Mouse (Mus musculus): ENCODE results near the gene Med27.

DNA sequence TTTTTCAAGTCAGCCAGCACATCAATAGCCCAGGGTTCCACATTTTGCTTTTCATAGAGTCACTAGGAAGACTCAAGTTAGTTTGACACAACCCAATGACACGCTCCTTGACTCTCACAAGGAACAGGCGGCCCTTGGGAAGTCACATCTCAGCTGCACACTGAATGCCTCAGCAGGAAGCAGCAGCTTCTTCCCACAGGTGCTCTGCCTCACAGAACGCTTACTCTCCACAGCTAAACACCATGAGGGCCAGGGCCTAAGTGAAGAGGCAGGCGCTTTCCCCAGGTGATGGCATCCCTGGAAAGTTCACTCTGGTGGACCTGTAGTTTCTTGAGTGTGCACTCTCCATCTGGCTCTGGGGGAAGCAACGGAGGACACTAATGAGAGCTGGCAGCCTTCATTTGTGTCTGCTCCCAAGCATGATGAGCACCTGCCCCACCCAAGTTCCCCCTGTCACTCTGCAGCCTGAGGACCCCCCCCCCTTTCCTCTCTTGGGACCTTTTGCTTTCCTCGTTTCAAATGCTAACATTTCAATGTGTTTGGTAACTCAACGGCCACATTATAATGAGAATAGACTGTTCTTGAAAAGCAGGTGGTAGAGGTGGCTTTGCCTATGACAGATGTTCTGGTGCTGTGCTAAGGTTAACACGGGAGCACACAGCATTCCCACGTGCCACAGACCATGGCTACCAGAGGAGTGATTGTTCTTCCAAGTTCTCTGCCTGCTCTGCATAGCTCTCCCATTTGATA is 154.2 kb downstream of the Med27 start:
- TF ChIP-seq CTCF (IDR thresholded peaks at IDR 0.05; ENCODE audit: borderline replicate concordance, control insufficient read depth, extremely low read depth, insufficient read depth, low read length, poor library complexity) (no peak), POLR2A (IDR thresholded peaks at IDR 0.05; ENCODE audit: control insufficient read depth, extremely low read depth, insufficient read depth, low read length, poor library complexity) (no peak)
